Mouse (Mus musculus): ENCODE measurements around the gene Ccpg1os. TPM values are rescaled to one million over a fixed set of nuclear protein-coding genes. Genes with fewer than 3 reads are reported as not detected.
A peak's percentile ranks its signal among the peaks of the same experiment; 100 is the strongest.

Gene Ccpg1os
- polyA plus RNA-seq (2016; fragmentation: Nextera tagmentation; extraction: Ambion mirVana): 21.6 and 25.9 TPM in 2 replicates

GRCm38 (mm10) chr9:72985250-72986220 is at the start of gene Ccpg1os, which contains the start of gene Ccpg1:
TSS of gene Ccpg1os (minus strand) at chr9:72985382.
TSS of gene Ccpg1 (plus strand) at chr9:72985429.
- no peaks in the 10 kb centered on the region for H3K27me3 ChIP-seq (replicated peaks)
- under 1% methylated on average over 88 of the region's 88 CpGs for WGBS
- H3K9ac ChIP-seq: peak within 1 kb of the TSS; percentile 84
- peak within 1 kb of the TSS; percentile 87 for H3K4me2 ChIP-seq (replicated peaks)
- H3K9me3 ChIP-seq: no peaks in the 10 kb centered on the region
- H3K36me3 ChIP-seq: no peaks in the 10 kb centered on the region
- H3K27ac ChIP-seq: peak within 1 kb of the TSS; percentile 66
- H3K4me1 ChIP-seq: peaks cover 15% of the 10 kb centered on the region
- ATAC-seq (ENCODE audit: low FRiP score, low read depth): peak; percentile 100
- peak within 1 kb of the TSS; percentile 77 for H3K4me3 ChIP-seq

GRCm38 (mm10) chr9:73033406-73033805 is 48.2 kb upstream of the Ccpg1os start:
- 98% methylated on average over 1 of the region's 1 CpGs for WGBS
- Histone ChIP-seq H3K36me3 (peaks cover 35% of the 10 kb centered on the region), H3K4me1 (no peaks in the 10 kb centered on the region), H3K9ac (no peak overlapping the region), H3K27ac (no peak overlapping the region), H3K4me2 (replicated peaks) (no peak overlapping the region), H3K4me3 (no peak overlapping the region), H3K9me3 (no peaks in the 10 kb centered on the region), H3K27me3 (replicated peaks) (no peaks in the 10 kb centered on the region)
- no peak for ATAC-seq (ENCODE audit: low FRiP score, low read depth)

- H3K4me2 ChIP-seq (replicated peaks): no peak overlapping the region
- peaks cover 35% of the 10 kb centered on the region for H3K36me3 ChIP-seq
- no peak overlapping the region for H3K4me3 ChIP-seq
- H3K9ac ChIP-seq: no peak overlapping the region
- H3K9me3 ChIP-seq: no peaks in the 10 kb centered on the region
- H3K4me1 ChIP-seq: 0 out of 2 replicates have a peak, but pooled peaks cover 1% of the 10 kb centered on the region
- 76% methylated on average over 4 of the region's 4 CpGs for WGBS
- ATAC-seq (ENCODE audit: low FRiP score, low read depth): no peak
- no peak overlapping the region for H3K27ac ChIP-seq
- no peaks in the 10 kb centered on the region for H3K27me3 ChIP-seq (replicated peaks)
Observed at GRCm38 (mm10) chr9:73031421-73031820, 46.2 kb upstream of the Ccpg1os start.

GRCm38 (mm10) chr9:73030443-73030842 is 45.3 kb upstream of the Ccpg1os start:
- peaks cover 32% of the 10 kb centered on the region for H3K36me3 ChIP-seq
- ATAC-seq (ENCODE audit: low FRiP score, low read depth): no peak
- no peak overlapping the region for H3K9ac ChIP-seq
- 87% methylated on average over 1 of the region's 1 CpGs for whole genome bisulfite sequencing
- no peaks in the 10 kb centered on the region for H3K27me3 ChIP-seq (replicated peaks)
- H3K9me3 ChIP-seq: no peaks in the 10 kb centered on the region
- no peak overlapping the region for H3K4me3 ChIP-seq
- no peak overlapping the region for H3K27ac ChIP-seq
- H3K4me1 ChIP-seq: peaks cover 8% of the 10 kb centered on the region
- no peak overlapping the region for H3K4me2 ChIP-seq (replicated peaks)

- Histone ChIP-seq H3K9me3 (no peaks in the 10 kb centered on the region), H3K4me3 (no peak overlapping the region), H3K9ac (no peak overlapping the region), H3K27ac (no peak overlapping the region), H3K36me3 (peaks cover 19% of the 10 kb centered on the region), H3K4me1 (peaks cover 8% of the 10 kb centered on the region), H3K4me2 (replicated peaks) (peak overlapping the region; percentile 37), H3K27me3 (replicated peaks) (no peaks in the 10 kb centered on the region)
- 0 out of 2 replicates have a peak, but pooled peaks have one; percentile 29 for ATAC-seq (ENCODE audit: low FRiP score, low read depth)
- 23% methylated on average over 17 of the region's 17 CpGs for WGBS
Observed at GRCm38 (mm10) chr9:73025818-73026636, 40.8 kb upstream of the Ccpg1os start.

DNA sequence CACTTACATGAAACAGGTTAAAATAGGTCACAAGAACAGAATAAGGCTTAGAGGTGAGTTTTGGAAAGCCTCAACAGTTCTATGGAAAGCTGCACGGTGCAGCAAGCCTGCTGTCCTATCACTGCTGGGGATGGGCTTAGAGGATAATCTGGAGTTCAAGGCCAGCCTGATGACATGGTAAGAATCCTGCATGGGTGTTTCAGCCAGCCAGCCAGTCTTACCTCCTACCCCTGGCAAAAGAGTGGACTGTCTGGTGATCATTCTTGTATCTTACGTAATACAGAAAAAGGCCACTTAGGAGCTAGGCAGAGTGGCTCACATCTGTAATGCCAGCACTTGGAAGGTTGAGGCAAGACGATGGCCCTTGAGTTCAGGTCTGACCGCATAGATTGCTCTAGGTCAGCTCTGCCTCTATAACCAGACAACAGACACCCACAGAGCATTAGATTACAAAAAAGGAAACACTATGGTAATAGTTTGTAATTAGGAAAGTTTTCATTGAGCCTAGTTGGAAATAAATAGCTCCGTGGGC is 35.5 kb upstream of the Ccpg1os start:
- no peaks in the 10 kb centered on the region for H3K9me3 ChIP-seq
- no peaks in the 10 kb centered on the region for H3K4me1 ChIP-seq
- peaks cover 52% of the 10 kb centered on the region for H3K36me3 ChIP-seq
- WGBS: 93% methylated on average over 5 of the region's 5 CpGs
- H3K4me2 ChIP-seq (replicated peaks): no peak overlapping the region
- H3K27ac ChIP-seq: no peak overlapping the region
- no peak for ATAC-seq (ENCODE audit: low FRiP score, low read depth)
- H3K9ac ChIP-seq: no peak overlapping the region
- H3K4me3 ChIP-seq: no peak overlapping the region
- no peaks in the 10 kb centered on the region for H3K27me3 ChIP-seq (replicated peaks)

- H3K27ac ChIP-seq: no peak overlapping the region
- H3K4me3 ChIP-seq: no peak overlapping the region
- H3K4me2 ChIP-seq (replicated peaks): no peak overlapping the region
- no peaks in the 10 kb centered on the region for H3K9me3 ChIP-seq
- H3K27me3 ChIP-seq (replicated peaks): no peaks in the 10 kb centered on the region
- H3K36me3 ChIP-seq: peaks cover 59% of the 10 kb centered on the region
- no peak overlapping the region for H3K9ac ChIP-seq
- ATAC-seq (ENCODE audit: low FRiP score, low read depth): no peak
- H3K4me1 ChIP-seq: no peaks in the 10 kb centered on the region
- WGBS: 93% methylated on average over 10 of the region's 10 CpGs
Observed at GRCm38 (mm10) chr9:73019841-73020240, 34.7 kb upstream of the Ccpg1os start.

DNA sequence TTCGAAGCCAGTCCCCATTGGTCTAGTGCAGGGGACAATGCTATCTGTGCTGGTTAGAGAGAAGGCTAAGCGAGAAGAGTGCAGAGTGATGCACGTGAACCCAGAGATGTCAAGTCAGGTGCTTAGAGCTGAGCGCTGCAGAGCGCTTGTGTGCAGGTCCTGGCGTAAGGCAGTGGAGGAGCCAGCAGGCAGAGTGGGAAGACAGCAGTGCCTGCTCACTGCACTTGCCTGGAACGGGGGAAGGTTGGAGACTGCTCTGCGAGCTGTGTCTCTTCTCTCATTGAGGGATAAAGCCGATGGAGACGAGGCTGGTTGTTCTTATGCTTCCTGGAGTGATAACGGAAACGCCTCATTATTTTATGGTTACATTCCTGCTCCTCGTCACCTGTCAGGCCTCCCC is 29.5 kb upstream of the Ccpg1os start:
- Histone ChIP-seq H3K4me3 (no peak overlapping the region), H3K4me1 (no peaks in the 10 kb centered on the region), H3K27ac (no peak overlapping the region), H3K4me2 (replicated peaks) (no peak overlapping the region), H3K36me3 (peaks cover 70% of the 10 kb centered on the region), H3K27me3 (replicated peaks) (no peaks in the 10 kb centered on the region), H3K9me3 (no peaks in the 10 kb centered on the region), H3K9ac (no peak overlapping the region)
- 90% methylated on average over 13 of the region's 13 CpGs for WGBS
- no peak for ATAC-seq (ENCODE audit: low FRiP score, low read depth)

- no peak overlapping the region for H3K27ac ChIP-seq
- WGBS: 91% methylated on average over 4 of the region's 4 CpGs
- H3K9me3 ChIP-seq: no peaks in the 10 kb centered on the region
Observed at GRCm38 (mm10) chr9:73012629-73013028, 27.4 kb upstream of the Ccpg1os start.

GRCm38 (mm10) chr9:73008384-73008783 is 23.2 kb upstream of the Ccpg1os start:
- no peak for ATAC-seq (ENCODE audit: low FRiP score, low read depth)
- peaks cover 40% of the 10 kb centered on the region for H3K36me3 ChIP-seq

More at GRCm38 (mm10) chr9:73012629-73013028, 27.4 kb upstream of the Ccpg1os start:
- Histone ChIP-seq H3K9ac (no peak overlapping the region), H3K4me3 (no peak overlapping the region), H3K4me2 (replicated peaks) (no peak overlapping the region), H3K36me3 (peaks cover 56% of the 10 kb centered on the region), H3K4me1 (no peaks in the 10 kb centered on the region), H3K27me3 (replicated peaks) (no peaks in the 10 kb centered on the region)
- no peak for ATAC-seq (ENCODE audit: low FRiP score, low read depth)

GRCm38 (mm10) chr9:73006175-73006574 is 21.0 kb upstream of the Ccpg1os start:
- Histone ChIP-seq H3K4me3 (no peak overlapping the region), H3K36me3 (peaks cover 33% of the 10 kb centered on the region), H3K27ac (no peak overlapping the region), H3K9ac (no peak overlapping the region), H3K27me3 (replicated peaks) (no peaks in the 10 kb centered on the region), H3K4me1 (no peaks in the 10 kb centered on the region), H3K4me2 (replicated peaks) (no peak overlapping the region), H3K9me3 (no peaks in the 10 kb centered on the region)
- no peak for ATAC-seq (ENCODE audit: low FRiP score, low read depth)
- 94% methylated on average over 3 of the region's 3 CpGs for WGBS

More at GRCm38 (mm10) chr9:73008384-73008783, 23.2 kb upstream of the Ccpg1os start:
- Histone ChIP-seq H3K27ac (no peak overlapping the region), H3K27me3 (replicated peaks) (no peaks in the 10 kb centered on the region), H3K4me1 (no peaks in the 10 kb centered on the region), H3K9ac (no peak overlapping the region), H3K4me3 (no peak overlapping the region), H3K9me3 (no peaks in the 10 kb centered on the region), H3K4me2 (replicated peaks) (no peak overlapping the region)
- WGBS: 77% methylated on average over 3 of the region's 3 CpGs

- Histone ChIP-seq H3K36me3 (peaks cover 37% of the 10 kb centered on the region), H3K4me2 (replicated peaks) (no peak overlapping the region), H3K4me3 (no peak overlapping the region), H3K9me3 (no peaks in the 10 kb centered on the region), H3K4me1 (no peaks in the 10 kb centered on the region), H3K27me3 (replicated peaks) (no peaks in the 10 kb centered on the region), H3K27ac (no peak overlapping the region), H3K9ac (no peak overlapping the region)
- ATAC-seq (ENCODE audit: low FRiP score, low read depth): no peak
- WGBS: 90% methylated on average over 6 of the region's 6 CpGs
Observed at GRCm38 (mm10) chr9:73005106-73005505, 19.9 kb upstream of the Ccpg1os start.
